Mouse (Mus musculus): ENCODE data around the gene Sfi1.
"Not testable (repeated sequence)": the region's sequence is repeated elsewhere in the genome, so short reads cannot be mapped to it uniquely, and the experiment has no call there.

Gene Sfi1

DNA sequence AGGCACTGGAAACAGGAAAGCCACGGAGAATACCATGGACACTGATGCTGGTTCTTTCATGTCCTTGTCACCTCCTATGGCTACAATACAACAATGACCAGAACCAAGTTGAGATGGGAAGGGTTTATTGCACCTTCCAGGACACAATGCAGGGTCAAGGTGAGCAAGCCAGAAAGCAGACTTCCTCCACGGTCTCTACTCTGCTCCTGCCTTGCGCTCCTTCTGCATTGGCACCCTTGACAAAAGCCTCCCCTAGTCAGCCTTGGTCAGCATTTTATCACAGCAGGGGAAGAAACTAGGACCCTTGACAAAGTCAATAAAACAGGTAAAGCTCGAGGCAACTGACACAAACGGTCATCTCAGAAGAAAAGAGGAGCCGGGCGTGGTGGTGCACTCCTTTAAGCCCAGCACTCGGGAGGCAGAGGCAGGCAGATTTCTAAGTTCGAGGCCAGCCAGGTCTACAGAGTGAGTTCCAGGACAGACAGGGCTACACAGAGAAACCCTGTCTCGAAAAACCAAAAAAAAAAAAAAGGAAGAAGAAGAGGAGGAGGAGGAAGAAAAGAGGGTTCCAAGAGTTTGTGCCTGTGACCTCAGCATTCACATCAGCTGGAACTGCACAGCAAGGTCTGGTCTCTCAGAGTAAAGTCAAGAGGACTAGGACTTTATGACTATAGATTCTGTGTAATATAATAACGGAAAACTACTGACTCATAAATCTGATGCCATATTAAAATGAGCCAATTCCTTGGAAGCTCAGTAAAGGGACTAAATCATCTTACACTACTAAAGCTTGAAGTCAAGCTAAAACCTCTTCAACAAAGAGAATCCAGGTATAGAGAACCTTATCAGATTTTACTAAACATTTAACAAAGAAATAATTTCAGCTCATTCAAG is 19.6 kb downstream of the Sfi1 start:
- DNase-seq (ENCODE audit: low read depth): not testable (repeated sequence)

DNA sequence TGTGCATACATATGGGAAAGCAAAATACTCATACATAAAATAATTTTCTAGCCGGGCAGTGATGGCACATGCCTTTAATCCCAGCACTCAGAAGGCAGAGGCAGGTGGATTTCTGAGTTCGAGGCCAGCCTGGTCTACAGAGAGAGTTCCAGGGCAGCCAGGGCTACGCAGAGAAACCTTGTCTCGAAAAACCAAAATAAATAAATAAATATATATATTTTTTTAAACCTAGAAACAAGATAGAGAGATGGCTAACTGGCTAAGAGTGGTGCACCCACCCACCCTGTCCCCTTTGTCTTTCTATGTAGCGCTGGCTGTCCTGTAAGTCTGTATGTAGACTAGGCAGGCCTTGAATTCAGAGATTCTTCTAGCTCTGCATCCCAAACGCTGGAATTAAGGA is 20.7 kb downstream of the Sfi1 start:
- not testable (repeated sequence) for DNase-seq (ENCODE audit: low read depth)

DNA sequence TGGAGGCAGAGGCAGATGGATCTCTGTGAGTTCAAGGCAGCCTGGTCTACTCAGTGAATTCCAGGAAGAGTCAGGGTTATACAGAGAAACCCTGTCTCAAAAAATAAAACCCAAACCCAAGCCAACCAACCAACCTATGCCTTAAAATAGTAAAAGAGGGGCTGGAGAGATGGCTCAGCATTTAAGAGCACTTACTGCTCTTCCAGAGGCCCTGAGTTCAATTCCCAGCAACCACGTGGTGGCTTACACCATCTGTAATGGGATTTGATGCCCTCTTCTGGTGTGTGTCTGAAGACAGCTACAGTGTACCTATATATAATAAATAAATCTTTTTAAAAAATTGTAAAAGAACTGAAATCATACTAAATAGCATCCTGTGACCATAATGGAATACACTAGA is 21.3 kb downstream of the Sfi1 start:
- not testable (repeated sequence) for DNase-seq (ENCODE audit: low read depth)

DNA sequence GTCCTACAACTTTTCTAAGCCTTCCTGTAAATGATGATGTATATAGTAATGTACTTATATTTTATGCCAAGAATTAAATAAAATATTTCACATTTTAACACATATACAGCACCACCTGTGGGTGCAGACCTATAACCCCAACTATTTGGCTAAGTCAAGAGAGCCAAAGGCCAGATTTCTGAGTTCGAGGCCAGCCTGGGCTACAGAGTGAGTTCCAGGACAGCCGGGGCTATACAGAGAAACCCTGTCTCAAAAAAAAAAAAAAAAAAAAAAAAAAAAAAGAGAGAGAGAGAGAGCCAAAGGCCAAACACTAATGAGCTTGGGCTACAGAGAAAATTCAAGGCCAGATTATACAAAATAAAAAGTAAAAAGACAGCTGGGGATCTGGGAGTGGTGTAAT is 24.2 kb downstream of the Sfi1 start:
- DNase-seq (ENCODE audit: low read depth): not testable (repeated sequence)

DNA sequence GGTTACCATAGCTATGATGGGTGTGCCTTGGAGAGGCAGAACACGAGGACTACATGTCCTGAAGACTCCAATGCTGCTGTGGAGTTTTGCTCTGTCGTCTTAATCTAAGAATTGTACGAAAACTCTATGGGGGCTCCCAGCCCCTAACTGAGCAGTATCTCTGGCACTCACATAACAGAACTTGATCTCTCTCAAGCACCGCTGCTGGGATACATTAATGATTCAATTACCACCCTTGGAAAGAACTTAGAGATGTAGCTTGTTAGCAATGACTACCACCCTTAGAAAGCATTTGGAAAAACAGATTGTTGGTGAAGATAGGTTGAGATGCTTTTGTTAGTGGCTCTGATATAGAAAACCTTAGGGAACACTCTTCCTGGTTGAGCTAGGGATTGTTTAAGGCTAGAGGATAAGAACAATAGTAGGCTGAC is 25.7 kb downstream of the Sfi1 start:
- DNase-seq (ENCODE audit: low read depth): not testable (repeated sequence)

DNA sequence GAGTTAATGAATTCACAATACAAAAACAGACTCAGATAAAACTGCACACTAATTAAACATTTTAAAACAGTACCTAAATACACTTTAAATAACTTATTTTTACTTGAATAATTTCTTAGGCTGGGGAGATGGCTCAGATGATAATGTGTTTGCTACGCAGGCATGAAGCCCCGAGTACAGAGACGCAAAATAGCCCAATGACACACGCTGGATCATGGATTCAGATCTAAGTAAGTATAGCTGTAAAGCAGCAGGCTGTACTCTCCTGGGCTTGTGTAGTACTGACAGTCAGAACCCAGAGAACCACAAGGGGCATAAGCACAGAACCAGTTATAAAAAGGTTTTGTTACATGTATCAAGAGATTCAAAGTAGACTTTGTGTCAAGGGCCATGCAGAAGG is 26.1 kb downstream of the Sfi1 start:
- not testable (repeated sequence) for DNase-seq (ENCODE audit: low read depth)

DNA sequence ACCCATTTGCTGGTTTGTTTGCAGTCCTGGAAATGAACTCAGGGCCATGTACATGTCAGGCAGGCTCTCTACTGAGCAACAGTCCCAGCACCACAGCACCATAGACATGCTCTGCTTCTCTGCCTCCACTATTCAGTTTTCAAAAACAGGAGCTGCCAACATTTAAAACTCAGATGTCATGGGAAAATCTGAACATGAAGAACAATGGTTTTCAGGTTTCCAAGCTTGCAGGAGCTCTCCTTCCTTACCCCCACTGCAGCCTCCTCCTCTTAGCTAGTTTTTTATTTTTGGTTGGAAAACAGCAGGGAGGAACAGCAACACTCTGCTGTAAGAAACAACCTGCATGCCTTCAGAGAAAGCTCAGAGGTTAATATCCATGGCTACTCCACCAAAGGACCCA is 26.9 kb downstream of the Sfi1 start:
- not testable (repeated sequence) for DNase-seq (ENCODE audit: low read depth)

DNA sequence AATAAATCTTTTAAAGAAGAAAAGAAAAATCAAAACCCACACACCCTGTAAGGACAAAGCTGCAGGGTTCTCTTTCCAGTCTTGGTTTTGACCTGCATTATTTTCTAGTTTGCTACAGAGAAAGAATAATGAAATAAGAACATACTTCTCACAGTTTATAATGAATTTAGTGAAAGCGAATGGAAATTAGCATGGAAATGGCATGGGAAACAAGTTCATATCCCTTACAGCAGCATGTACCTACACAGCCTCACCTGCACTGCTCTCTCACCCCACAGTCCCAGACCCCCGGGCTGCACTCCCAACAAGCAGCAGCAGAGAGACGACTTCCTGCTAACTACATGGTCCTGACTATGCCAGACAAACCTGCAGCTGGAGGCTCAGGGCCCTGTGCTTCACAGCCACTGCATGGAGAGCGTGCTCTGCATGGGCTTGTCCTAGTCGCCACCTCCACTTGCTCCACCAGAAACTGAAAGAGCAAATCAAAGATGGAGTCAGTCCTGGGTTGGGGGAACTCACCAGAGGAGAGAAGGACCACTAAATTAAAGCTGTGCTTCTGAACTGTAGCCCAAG is 28.0 kb downstream of the Sfi1 start:
- peak; percentile 43 for DNase-seq (ENCODE audit: low read depth)

DNA sequence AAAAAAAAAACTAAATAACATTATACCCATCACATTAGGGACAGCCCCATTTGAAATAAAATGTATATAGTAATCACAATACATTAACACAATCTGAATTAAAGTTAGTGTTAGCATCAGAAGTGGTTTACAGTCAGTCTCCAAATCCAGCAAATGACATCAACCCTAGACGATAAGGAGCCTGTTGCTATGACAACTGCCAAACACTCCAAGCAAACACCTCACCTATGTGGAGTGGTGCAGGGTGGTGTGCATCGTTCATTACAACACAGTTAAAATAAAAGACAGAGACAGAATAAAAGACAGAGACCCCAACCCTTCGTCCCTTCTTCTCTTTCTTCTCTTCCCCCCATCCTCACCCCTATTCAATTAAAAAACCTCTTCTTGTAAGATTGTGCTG is 29.6 kb downstream of the Sfi1 start:
- peak; percentile 38 for DNase-seq (ENCODE audit: low read depth)

DNA sequence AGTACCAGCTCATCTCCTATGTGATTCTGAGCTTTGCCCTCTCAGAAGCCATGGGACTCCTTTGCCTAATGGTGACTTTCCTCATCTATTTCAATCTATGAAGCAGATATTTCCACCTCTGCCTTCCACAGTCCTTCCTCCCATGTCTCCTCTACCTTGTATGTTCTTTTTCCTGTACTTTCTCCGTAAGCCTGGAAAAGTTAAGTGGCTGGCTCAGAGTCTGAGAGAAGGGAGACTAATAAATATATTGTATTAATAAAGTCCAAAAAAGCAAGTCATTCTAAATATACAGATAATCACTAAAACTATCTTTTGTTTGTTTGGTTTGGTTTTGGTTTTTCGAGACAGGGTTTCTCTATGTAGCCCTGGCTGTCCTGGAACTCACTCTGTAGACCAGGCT is 30.1 kb downstream of the Sfi1 start:
- DNase-seq (ENCODE audit: low read depth): peak; percentile 22

DNA sequence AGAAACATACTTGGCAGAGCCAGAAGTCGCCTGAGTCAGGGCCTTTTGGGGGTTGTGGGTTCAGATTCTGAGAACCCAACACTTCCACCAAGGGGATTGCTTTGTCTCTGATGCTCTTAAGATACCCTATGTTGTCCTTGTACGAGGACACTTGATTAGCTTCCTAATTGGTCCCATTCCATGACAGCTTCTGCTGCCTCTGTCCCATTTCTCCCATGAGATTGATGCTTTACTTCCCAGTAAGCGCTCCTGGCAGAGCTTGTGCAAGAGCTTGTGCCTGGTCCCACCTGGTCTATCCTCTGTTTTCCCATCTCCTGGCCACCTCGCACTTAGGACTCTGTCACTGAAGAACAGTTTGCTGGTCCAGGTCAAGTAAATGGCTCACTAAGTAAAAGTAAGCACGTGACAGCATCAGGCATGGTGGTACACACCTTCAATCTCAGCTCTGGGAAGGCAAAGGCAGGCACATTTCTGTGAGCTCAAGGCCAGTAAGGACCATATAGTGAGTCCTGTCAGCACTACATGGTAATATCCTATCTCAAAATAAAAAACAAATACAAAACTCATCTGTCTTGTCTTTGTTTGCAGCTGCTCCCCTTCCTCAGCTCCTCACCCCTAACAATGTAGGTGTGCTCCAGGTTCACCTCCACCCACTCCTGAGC is 30.9 kb downstream of the Sfi1 start:
- peak; percentile 22 for DNase-seq (ENCODE audit: low read depth)

DNA sequence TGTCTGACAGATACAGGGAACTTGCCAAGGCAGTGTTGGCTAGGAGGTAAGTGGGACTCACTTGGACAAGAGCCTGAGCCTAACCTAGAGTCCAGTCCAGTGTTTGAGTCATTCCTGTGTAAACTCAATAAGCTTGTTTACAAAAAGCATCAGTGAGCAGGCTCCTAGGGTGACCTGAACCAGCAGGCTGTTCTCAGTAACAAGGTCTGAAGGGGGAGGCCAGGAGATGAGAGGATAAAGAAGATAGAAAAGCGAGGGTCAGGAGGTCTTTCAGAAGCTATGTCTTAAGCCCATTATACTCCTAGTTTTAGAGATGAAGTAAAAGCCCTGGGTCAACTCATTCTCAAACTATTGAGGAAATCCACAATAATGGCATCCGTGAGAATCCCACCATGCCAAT is 31.9 kb downstream of the Sfi1 start:
- DNase-seq (ENCODE audit: low read depth): peak; percentile 35

DNA sequence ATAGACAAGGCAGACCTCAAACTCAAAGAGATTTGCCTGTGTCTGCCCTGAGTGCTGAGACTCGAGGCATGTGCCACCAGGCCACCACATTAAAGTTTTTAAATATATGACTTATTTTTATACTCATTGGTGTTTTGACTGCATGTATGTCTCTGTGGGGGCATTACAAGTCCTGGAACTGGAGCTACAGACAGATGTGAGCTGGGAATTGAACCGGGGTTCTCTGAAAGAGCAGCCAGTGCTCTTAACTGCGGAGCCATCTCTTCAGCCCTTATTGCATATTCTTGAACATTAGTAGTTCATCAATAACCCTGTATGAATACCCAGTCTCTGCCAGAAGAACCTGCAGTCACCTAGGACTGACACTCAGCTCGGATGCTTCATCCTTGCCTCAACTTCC is 34.5 kb downstream of the Sfi1 start:
- DNase-seq (ENCODE audit: low read depth): not testable (repeated sequence)

DNA sequence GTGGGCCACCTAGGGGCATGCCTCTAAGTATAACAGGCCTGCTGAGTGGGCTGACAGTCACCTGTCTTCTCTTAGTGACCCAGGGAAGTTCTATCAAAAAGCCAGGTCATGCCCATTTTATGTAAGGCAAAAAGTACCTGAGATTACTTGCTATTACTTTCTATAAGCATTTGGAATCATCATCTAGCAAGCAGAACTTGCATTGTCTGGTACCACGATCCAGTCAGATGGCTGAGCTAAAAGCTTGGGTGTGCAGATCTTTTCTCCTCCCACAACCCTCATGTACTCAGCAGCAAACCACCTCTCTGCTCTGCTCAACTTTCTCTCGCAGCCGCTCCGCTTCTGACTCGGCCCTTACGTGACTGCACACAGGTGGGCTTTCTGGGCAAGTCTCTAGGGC is 35.3 kb downstream of the Sfi1 start:
- peak; percentile 34 for DNase-seq (ENCODE audit: low read depth)

DNA sequence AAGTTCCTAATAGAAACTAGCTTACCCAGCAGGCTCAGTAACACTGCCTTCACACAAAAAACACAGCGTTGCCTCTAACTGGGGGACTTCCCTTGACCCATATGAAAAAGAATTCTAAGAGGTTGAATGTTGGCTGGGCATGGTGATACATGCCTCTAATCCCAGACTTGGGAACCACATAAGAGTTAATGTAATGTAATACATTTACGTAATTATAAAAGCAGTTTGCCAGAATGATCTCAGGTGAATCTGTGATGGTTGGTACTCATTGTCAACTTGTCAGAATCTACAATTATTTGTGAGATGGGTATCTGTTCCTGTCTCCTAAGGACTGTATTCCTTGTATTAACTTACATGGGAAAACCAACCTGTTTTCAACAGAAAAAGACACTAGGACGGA is 36.3 kb downstream of the Sfi1 start:
- DNase-seq (ENCODE audit: low read depth): not testable (repeated sequence)

DNA sequence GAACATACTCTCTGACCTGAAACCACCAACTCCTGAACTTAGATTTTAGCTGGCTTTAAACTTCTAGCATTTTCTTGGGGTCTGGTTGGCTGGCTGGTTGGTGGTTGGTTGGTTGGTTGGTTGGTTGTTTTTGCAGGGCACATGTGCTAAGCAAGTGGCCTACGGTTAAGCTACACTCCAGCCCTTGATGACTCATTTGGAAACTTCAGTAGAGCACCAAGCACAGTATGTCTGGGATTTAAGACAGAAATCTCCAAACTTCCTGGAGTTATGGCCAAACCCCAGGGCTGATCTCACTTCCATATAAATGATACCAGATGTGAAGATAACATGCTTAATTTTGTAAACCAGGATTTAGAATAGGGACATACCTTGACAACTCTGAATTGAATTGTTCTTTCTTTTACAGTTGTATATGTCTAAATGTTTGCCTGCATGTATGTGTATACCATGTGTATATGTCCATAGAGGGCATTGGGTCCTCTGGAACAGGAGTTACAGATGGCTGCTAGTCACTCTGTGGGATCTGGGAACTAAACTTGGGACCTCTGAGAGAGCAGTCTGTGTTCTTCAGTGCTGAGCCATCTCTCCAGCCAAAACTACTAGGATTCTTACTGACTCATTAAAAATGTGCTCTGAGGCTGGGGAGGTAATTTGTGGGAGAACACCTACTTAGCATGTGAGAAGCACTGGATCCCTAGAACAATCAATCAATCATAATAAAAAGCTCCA is 39.4 kb downstream of the Sfi1 start:
- peak; percentile 43 for DNase-seq (ENCODE audit: low read depth)

DNA sequence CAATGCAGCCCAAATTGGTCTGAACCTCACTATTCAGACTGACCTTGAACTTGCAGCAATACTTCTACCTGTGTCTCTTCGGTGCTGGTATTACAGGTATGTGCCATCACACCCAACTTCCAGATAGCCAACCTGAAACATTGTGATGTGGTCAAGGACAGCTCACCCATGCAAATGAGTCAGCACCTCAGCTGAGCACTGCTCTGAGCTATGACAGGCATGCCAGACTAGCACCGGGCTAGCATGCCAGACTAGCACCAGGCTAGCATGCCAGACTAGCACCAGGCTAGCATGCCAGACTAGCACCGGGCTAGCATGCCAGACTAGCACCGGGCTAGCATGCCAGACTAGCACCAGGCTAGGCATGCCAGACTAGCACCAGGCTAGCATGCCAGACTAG is 41.9 kb downstream of the Sfi1 start:
- DNase-seq (ENCODE audit: low read depth): not testable (repeated sequence)

DNA sequence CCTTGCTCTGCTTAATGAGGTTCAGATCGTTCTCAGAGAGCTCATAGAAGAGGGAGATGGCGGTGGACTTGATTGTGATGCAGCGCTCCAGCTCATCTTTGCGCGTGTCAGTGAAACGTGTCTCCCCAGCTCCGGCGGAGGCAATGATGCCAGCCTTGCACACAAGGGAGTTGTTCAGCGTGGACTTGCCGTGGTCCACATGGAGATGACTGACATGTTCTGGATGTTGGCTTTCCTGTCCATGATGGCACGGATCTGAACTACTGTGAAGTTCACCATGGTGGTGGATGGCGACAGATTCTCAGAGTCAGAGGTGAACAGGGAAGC is 42.6 kb downstream of the Sfi1 start:
- DNase-seq (ENCODE audit: low read depth): not testable (repeated sequence)

DNA sequence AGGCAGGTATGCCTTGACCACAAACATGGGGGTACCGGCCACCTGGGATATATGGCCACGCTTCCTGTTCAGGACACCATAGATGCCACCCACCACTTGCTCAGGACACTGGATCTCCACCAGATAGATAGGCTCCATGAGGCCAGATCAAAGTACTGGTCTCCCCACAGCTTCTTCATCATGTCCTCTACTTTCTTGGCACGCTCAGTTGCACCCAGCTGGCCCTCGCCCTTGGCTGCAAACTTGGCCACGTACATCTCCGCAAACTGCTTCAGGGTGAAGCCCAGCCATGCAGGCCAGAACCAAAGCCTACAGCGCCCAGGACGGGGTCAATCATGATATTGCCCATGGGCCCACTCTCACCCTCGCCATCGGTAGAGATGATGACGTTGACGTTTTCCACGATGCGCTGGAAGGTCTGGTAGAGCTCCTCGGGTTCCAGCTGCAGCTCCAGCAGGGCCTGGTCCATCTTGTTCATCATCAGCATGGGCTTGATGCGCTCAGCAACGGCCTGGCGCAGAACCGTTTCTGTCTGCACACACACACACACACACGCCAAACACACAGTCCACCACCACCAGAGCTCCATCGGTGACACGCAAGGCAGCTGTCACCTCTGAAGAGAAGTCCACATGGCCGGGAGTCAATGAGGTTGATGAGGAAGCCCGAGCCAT is 43.1 kb downstream of the Sfi1 start:
- not testable (repeated sequence) for DNase-seq (ENCODE audit: low read depth)

DNA sequence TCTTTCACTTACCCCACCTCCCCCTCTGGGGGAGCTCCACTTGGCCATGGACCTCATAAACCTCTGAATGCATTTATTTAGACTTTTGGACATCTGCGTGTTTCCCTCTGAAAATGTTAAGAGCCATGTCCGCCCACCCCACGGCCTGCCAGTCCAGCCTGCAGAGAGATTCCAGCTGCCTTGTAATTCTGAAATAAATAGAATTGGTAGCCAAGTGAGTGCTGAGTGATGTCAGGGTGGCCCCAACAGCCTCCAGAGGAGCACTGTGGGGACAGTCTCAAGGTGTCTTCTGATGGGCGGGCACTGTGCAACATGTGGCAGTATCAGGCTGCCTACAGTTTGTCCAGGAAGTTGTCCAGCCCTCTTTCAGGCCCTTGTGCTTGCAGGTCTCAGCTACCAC is 43.8 kb downstream of the Sfi1 start:
- not testable (repeated sequence) for DNase-seq (ENCODE audit: low read depth)

DNA sequence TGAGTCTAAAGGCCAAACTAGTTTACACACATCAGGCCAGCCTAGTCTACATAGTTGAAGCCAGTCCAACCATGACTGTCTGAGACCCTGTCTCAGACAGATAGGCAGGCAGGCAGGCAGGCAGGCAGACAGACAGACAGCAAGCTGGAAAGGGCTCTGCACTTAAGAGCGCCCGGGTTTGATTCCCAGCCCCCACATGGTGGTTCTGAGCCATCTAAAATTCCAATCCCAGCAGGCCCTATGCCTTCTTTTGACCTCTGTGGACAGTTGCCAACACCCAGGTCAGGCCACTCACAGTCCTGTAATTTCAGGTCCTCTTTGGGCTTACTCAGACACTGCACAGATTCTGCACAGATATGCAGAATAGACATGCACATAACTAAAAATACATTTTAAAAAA is 46.5 kb downstream of the Sfi1 start:
- not testable (repeated sequence) for DNase-seq (ENCODE audit: low read depth)

All from induced T-regulatory cell, adult 2 months (primary cell).